Mouse (Mus musculus) hindbrain, embryonic 16.5 days (tissue): ENCODE data around the gene Ets2. TPM values are rescaled to one million over a fixed set of nuclear protein-coding genes. Genes with fewer than 3 reads are reported as not detected.

Experiments used
- ATAC-seq: fragments of 200-750 bp; cut with Nextera tagmentation; 2 replicates; pipeline ENCODE4 v1.8.0; 2017; ENCODE audit warnings: moderate TSS enrichment, moderate library complexity
- H3K27ac ChIP-seq: fragments of 300-500 bp; sonication (generic); 2 replicates; pipeline ENCODE4 v1.5.1; 2014; ENCODE audit warnings: low read depth, mild to moderate bottlenecking, control low read depth, low read length, moderate library complexity
- H3K27me3 ChIP-seq: fragments of 300-500 bp; sonication (generic); replicated peaks from 2 replicates; pipeline ENCODE4 v1.6.1; 2014; ENCODE audit warnings: low read length; ENCODE audit not compliant: control insufficient read depth, insufficient read depth
- H3K36me3 ChIP-seq: fragments of 300-500 bp; sonication (generic); 2 replicates; pipeline ENCODE4 v1.6.1; 2014; ENCODE audit warnings: mild to moderate bottlenecking, low read length, moderate library complexity, mixed read lengths; ENCODE audit not compliant: control insufficient read depth, insufficient read depth
- H3K4me1 ChIP-seq: fragments of 300-500 bp; sonication (generic); 2 replicates; pipeline ENCODE4 v1.6.1; 2014; ENCODE audit warnings: low read depth, low read length; ENCODE audit not compliant: control insufficient read depth, insufficient read depth
- H3K4me2 ChIP-seq: fragments of 300-500 bp; sonication (generic); 2 replicates; pipeline ENCODE4 v1.6.1; 2014; ENCODE audit warnings: mild to moderate bottlenecking, low read length, control low read depth, moderate library complexity
- H3K4me3 ChIP-seq: fragments of 300-500 bp; sonication (generic); 2 replicates; pipeline ENCODE4 v1.5.1; 2014; ENCODE audit warnings: mild to moderate bottlenecking, low read length, control low read depth, moderate library complexity
- H3K9ac ChIP-seq: fragments of 300-500 bp; sonication (generic); 2 replicates; pipeline ENCODE4 v1.6.1; 2014; ENCODE audit warnings: low read depth, mild to moderate bottlenecking, control low read depth, low read length, moderate library complexity
- H3K9me3 ChIP-seq: fragments of 300-500 bp; sonication (generic); 2 replicates; pipeline ENCODE4 v1.6.1; 2014; ENCODE audit warnings: mild to moderate bottlenecking, low read length, moderate library complexity; ENCODE audit not compliant: control insufficient read depth
- WGBS: fragments of 180-500 bp; shearing (Covaris S2); extraction: QIAGEN DNeasy Blood & Tissue Kit; methylation state at CpG from one replicate; pipeline ENCODE4 v1.1.7; 2014; 5-methylcytosine and 5-hydroxymethylcytosine counted together
- polyA plus RNA-seq: library from polyadenylated mRNA; unstranded; fragments of >200 nt; fragmentation: Nextera tagmentation; extraction: Ambion mirVana; gene quantifications from 2 replicates; pipeline ENCODE4 v1.2.1, GENCODE M21; 2015

Ets2 gene
- polyA plus RNA-seq, 1 experiment from 2014 or later, result 23.1 TPM

DNA sequence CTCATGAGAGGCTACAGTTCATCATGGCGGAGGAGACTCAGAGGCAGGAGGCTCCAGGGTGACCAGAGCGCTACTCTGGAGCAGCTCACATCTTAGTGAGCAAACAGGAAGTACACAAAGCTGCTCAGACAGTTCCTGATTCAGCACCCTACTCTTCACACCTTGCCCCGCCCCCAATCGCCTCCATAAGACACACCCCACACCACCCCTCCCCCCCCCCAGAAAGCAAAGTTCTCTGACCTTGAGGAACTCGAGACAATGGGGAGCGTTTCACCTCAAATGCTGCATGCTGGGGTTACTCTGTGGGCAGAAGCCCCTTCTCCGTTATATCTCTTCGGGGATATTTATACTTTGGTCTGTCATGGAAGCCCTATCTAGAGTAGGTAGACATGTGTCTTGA lies 15.0 kb upstream of the Ets2 start:
- no peaks in the 10 kb centered on the region for H3K36me3 ChIP-seq
- H3K4me3 ChIP-seq, result no peak overlapping the region
- ATAC-seq, result no peak
- no peaks in the 10 kb centered on the region for H3K27me3 ChIP-seq
- no peaks in the 10 kb centered on the region for H3K4me1 ChIP-seq
- no peak overlapping the region for H3K4me2 ChIP-seq
- no peak overlapping the region for H3K9ac ChIP-seq
- no peaks in the 10 kb centered on the region for H3K9me3 ChIP-seq
- 94% methylated on average over 8 of the region's 8 CpGs for WGBS
- no peak overlapping the region for H3K27ac ChIP-seq

DNA sequence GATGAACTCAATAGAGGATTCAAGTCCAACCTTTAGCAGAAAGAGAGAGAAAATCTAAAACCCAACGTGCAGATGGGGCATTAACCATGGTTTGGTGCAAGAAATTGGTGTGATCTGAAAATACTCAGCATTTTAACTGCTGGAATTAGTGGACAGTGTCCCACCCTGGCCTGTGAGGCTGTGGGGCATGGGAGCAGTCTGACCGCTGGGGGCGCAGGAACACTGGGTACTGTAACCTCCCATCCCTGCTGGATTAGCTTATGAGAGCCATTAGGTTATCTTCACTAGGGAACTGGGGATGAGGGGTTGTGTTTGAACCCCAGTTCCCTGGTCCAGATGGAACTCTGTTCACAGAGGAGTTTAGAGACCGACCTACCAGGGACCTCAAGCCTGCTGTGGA lies 13.9 kb upstream of the Ets2 start:
- Histone ChIP-seq H3K27me3 (no peaks in the 10 kb centered on the region), H3K9ac (no peak overlapping the region), H3K27ac (no peak overlapping the region), H3K4me3 (no peak overlapping the region), H3K4me2 (no peak overlapping the region), H3K9me3 (no peaks in the 10 kb centered on the region), H3K4me1 (no peaks in the 10 kb centered on the region), H3K36me3 (no peaks in the 10 kb centered on the region)
- WGBS, result 78% methylated on average over 4 of the region's 4 CpGs
- no peak for ATAC-seq

DNA sequence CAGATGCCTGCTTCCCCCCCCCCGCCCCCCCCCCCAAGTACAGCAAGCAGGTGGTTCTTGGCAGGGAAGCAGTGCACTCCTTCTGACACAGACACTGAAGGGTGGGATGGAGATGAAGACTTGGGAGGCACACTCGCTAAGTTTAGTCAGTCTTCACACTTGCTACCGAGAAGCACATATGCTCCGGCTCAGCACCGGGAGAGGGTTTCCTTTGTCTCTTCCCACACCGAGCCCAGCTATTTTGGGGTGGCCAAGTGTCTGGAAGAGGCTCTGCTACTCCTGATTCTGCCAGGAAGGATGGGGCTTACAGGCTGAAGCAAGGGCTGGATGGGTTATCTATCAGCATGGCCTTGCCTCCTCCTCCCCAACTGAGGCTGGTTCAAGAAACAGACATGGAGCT lies 5.3 kb upstream of the Ets2 start:
- Histone ChIP-seq H3K4me3 (no peak overlapping the region), H3K9ac (no peak overlapping the region), H3K27ac (no peak overlapping the region), H3K4me2 (no peak overlapping the region), H3K4me1 (no peaks in the 10 kb centered on the region), H3K9me3 (no peaks in the 10 kb centered on the region), H3K27me3 (no peaks in the 10 kb centered on the region), H3K36me3 (no peaks in the 10 kb centered on the region)
- no peak for ATAC-seq
- WGBS, result 53% methylated on average over 6 of the region's 6 CpGs

DNA sequence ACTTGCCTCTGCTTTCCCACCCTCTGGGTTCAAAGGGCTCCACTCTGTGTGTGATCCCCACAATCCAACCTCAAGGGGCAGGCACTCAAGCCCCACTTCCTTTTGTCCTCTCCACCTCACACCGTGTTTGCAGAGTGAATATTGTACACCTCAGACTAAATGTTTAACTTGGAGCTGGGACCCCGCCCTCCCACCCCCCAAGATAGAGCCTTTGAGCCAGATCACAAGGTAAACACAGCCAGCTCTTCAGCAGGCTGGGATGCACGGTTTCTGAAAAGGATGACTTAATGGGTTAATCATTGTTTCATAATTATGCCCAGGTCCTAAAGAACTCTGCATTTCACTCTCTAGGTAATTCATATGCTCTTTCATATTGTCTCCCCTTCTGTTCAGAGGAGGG lies 2.2 kb upstream of the Ets2 start:
- Histone ChIP-seq H3K4me2 (no peak overlapping the region), H3K27ac (no peak overlapping the region), H3K36me3 (no peaks in the 10 kb centered on the region), H3K9ac (no peak overlapping the region), H3K4me1 (peaks cover 9% of the 10 kb centered on the region), H3K27me3 (no peaks in the 10 kb centered on the region), H3K9me3 (no peaks in the 10 kb centered on the region), H3K4me3 (no peak overlapping the region)
- 64% methylated on average over 3 of the region's 3 CpGs for WGBS
- ATAC-seq, result no peak

GRCm38 (mm10) chr16:95700224-95700623 lies 1.7 kb upstream of the Ets2 start:
- Histone ChIP-seq H3K9me3 (no peaks in the 10 kb centered on the region), H3K9ac (no peak overlapping the region), H3K4me1 (peaks cover 9% of the 10 kb centered on the region), H3K4me2 (no peak overlapping the region), H3K27me3 (no peaks in the 10 kb centered on the region), H3K27ac (no peak overlapping the region), H3K4me3 (no peak overlapping the region), H3K36me3 (no peaks in the 10 kb centered on the region)
- WGBS, result 60% methylated on average over 7 of the region's 7 CpGs
- ATAC-seq, result no peak

GRCm38 (mm10) chr16:95702562-95703545 lies 979 bp downstream of the Ets2 start:
- H3K4me2 ChIP-seq, result peak overlapping the region; percentile 87
- H3K9me3 ChIP-seq, result no peaks in the 10 kb centered on the region
- peak; percentile 87 for ATAC-seq
- H3K9ac ChIP-seq, result peak overlapping the region; percentile 94
- peak overlapping the region; percentile 78 for H3K4me3 ChIP-seq
- peaks cover 9% of the 10 kb centered on the region for H3K4me1 ChIP-seq
- no peaks in the 10 kb centered on the region for H3K36me3 ChIP-seq
- WGBS, result under 1% methylated on average over 42 of the region's 62 CpGs
- no peaks in the 10 kb centered on the region for H3K27me3 ChIP-seq
- H3K27ac ChIP-seq, result peak overlapping the region; percentile 97

DNA sequence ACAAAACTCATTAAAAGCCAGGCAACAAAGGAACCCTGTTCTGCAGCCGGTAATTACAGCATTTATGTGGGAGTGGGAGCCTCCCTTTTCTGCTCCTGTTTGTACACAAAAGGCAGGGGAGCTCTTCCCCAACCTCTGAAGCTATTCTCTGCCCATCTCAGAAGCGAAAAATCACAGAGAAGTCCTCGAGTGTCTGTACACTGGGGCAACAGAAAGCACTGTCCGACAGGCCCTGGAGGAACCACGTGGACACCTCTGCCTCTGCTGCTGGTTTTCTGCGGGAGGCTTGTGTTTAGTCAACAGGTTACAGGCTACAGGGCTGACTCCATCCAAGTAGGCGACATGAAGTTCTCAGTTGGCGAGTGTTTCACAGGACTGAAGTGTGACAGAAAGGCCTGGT lies 2.1 kb downstream of the Ets2 start:
- Histone ChIP-seq H3K4me2 (peak overlapping the region; percentile 56), H3K27me3 (no peaks in the 10 kb centered on the region), H3K27ac (peak overlapping the region; percentile 6; the same call in 1 of the 2 replicates), H3K4me1 (peaks cover 9% of the 10 kb centered on the region), H3K36me3 (no peaks in the 10 kb centered on the region), H3K9me3 (no peaks in the 10 kb centered on the region), H3K4me3 (peak overlapping the region; percentile 29), H3K9ac (peak overlapping the region; percentile 37; the same call in 1 of the 2 replicates)
- no peak for ATAC-seq
- WGBS, result 38% methylated on average over 8 of the region's 8 CpGs

DNA sequence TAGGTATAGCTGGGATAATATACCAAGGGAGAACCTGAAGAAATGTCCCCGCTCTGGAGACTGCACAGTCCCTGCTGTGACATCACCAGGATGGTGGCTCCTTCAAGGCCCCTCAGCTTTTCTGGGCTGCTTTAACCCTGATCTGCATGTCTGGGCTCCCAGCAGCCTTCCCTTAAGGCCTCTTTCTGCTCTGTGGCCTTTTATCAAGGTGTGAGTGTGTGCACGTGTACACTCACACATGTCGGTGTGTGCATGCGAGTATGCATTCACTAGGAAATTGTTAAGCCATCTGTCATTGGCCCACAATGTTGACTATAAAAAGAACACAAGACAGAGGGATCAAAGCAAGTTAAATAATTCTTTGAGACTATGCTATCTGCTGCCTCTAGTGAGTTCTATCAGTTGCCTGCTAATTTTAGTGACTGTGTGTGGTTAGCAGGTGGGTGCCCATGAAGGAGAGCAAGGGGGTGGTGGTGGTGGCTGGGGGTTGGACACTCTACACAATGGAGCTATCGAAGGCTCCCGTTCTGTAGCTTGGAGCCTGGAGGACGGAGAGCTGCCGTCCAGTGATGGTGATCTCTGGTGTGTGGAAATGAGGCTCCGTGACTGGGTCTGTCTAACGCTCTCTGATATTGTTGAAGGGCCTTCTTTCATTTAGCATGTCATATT lies 2.9 kb downstream of the Ets2 start:
- Histone ChIP-seq H3K4me2 (peak overlapping the region; percentile 56), H3K4me3 (no peak overlapping the region), H3K9me3 (no peaks in the 10 kb centered on the region), H3K36me3 (peaks cover 2% of the 10 kb centered on the region; the same call in 1 of the 2 replicates), H3K27ac (no peak overlapping the region), H3K27me3 (no peaks in the 10 kb centered on the region), H3K4me1 (peaks cover 9% of the 10 kb centered on the region), H3K9ac (no peak overlapping the region)
- WGBS, result 81% methylated on average over 10 of the region's 10 CpGs
- ATAC-seq, result no peak

DNA sequence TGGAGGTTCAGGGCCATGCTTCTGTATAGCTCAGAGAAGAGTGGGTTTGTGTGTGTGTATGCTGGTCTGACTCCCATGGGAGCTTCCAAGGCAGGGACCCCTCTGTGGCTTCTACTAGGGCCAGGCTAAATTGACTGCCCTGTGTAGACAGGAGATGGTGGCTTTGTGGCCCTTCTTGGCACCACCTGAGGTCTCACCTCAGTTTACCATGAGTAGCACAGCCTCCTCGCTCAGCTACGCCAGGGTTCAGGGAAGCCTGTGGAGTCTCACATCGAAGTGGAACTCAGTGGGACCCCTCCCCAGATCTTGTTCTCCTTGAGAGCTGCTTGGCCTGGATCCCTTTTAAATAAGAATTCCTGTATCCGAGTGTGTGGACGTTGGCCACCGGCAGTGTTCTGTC lies 3.9 kb downstream of the Ets2 start:
- Histone ChIP-seq H3K27me3 (no peaks in the 10 kb centered on the region), H3K4me2 (no peak overlapping the region), H3K36me3 (peaks cover 9% of the 10 kb centered on the region), H3K9me3 (no peaks in the 10 kb centered on the region), H3K4me3 (no peak overlapping the region), H3K4me1 (peaks cover 9% of the 10 kb centered on the region), H3K9ac (no peak overlapping the region), H3K27ac (no peak overlapping the region)
- 91% methylated on average over 6 of the region's 6 CpGs for WGBS
- ATAC-seq, result no peak
